Mouse (Mus musculus) bone marrow, adult 2 months (tissue): Measurements from ENCODE around the gene Gm15056. TPM values are rescaled to one million over a fixed set of nuclear protein-coding genes. Genes with fewer than 3 reads are reported as not detected.

ENCODE experiments used
- H3K27ac ChIP-seq: fragments of 200-500 bp; 2 replicates; pipeline ENCODE4 v1.5.1; 2012; ENCODE audit warnings: low read depth, mild to moderate bottlenecking, control low read depth, inconsistent platforms, low read length; ENCODE audit not compliant: control insufficient read depth, poor library complexity, insufficient read depth
- H3K4me1 ChIP-seq: fragments of 200-500 bp; 2 replicates; pipeline ENCODE4 v1.6.1; 2011; ENCODE audit warnings: low read length; ENCODE audit not compliant: control insufficient read depth, insufficient read depth
- H3K4me3 ChIP-seq: fragments of 200-500 bp; replicated peaks from 2 replicates; pipeline ENCODE3; 2011; ENCODE audit warnings: mild to moderate bottlenecking, low read depth, low read length, control low read depth; ENCODE audit not compliant: control insufficient read depth
- CTCF ChIP-seq: fragments of 200-500 bp; IDR thresholded peaks from 2 replicates; pipeline ENCODE4 v1.5.1; 2011; ENCODE audit warnings: low read length, control low read depth; ENCODE audit not compliant: control insufficient read depth, insufficient read depth
- POLR2A ChIP-seq: fragments of 200-500 bp; IDR thresholded peaks from 2 replicates; pipeline ENCODE4 v1.6.1; 2011; ENCODE audit warnings: low read depth, mild to moderate bottlenecking, control low read depth, low read length, borderline replicate concordance; ENCODE audit not compliant: control insufficient read depth
- WGBS: fragments of 180-500 bp; shearing (Covaris S2); methylation state at CpG from one replicate; pipeline ENCODE4 v1.1.7; 2018; 5-methylcytosine and 5-hydroxymethylcytosine counted together
- polyA plus RNA-seq: library from polyadenylated mRNA; stranded (reverse); fragments of >200 nt; gene quantifications from 2 replicates; pipeline ENCODE4 v1.2.4, GENCODE M21; 2011; ENCODE audit warnings: low replicate concordance; ENCODE audit not compliant: missing spikeins, insufficient read depth, insufficient read length

The Gm15056 gene
- not detected in 2 replicates for polyA plus RNA-seq

- TF ChIP-seq POLR2A: no peak
- no peak for TF ChIP-seq CTCF
- H3K27ac ChIP-seq: no peak within 1 kb of the TSS
- H3K4me3 ChIP-seq: no peak within 1 kb of the TSS
- H3K4me1 ChIP-seq: no peaks in the 10 kb centered on the region
- WGBS: 50% methylated on average over 2 of the region's 2 CpGs
Measured at GRCm38 (mm10) chr8:20902527-20902926, at the start of gene Gm15056. Gene Gm15056 (minus strand): TSS chr8:20902627.

- no peak within 1 kb of the TSS for H3K4me3 ChIP-seq
- 64% methylated on average over 3 of the region's 3 CpGs for WGBS
- TF ChIP-seq CTCF (no peak), POLR2A (no peak)
- H3K27ac ChIP-seq: no peak within 1 kb of the TSS
- H3K4me1 ChIP-seq: no peaks in the 10 kb centered on the region
Measured at GRCm38 (mm10) chr8:20944610-20945009, 42.2 kb upstream of the Gm15056 start, which contains the start of gene AY761185. Gene AY761185 (minus strand): TSS chr8:20944710.

GRCm38 (mm10) chr8:20921971-20922370 lies 19.5 kb upstream of the Gm15056 start, which contains the start of gene Gm6040:
Gene Gm6040 (minus strand): TSS chr8:20922071.
- WGBS: 70% methylated on average over 3 of the region's 3 CpGs
- no peaks in the 10 kb centered on the region for H3K4me1 ChIP-seq

GRCm38 (mm10) chr8:20912288-20912687 lies 9.9 kb upstream of the Gm15056 start:
- no peak for TF ChIP-seq CTCF
- no peak for TF ChIP-seq POLR2A
- H3K27ac ChIP-seq: no peak overlapping the region
- H3K4me1 ChIP-seq: no peaks in the 10 kb centered on the region
- H3K4me3 ChIP-seq: no peak overlapping the region
- 37% methylated on average over 1 of the region's 1 CpGs for WGBS

More at GRCm38 (mm10) chr8:20921971-20922370, 19.5 kb upstream of the Gm15056 start, which contains the start of gene Gm6040:
- Histone ChIP-seq H3K27ac (no peak within 1 kb of the TSS), H3K4me3 (no peak within 1 kb of the TSS)
- no peak for TF ChIP-seq POLR2A
- no peak for TF ChIP-seq CTCF

- no peaks in the 10 kb centered on the region for H3K4me1 ChIP-seq
- WGBS: 8% methylated on average over 2 of the region's 2 CpGs
- H3K27ac ChIP-seq: no peak overlapping the region
- no peak overlapping the region for H3K4me3 ChIP-seq
- TF ChIP-seq POLR2A: no peak
- no peak for TF ChIP-seq CTCF
Measured at GRCm38 (mm10) chr8:20908256-20908655, 5.8 kb upstream of the Gm15056 start.

GRCm38 (mm10) chr8:20907119-20907518 lies 4.7 kb upstream of the Gm15056 start:
- TF ChIP-seq POLR2A (no peak), CTCF (no peak)
- Histone ChIP-seq H3K27ac (no peak overlapping the region), H3K4me1 (no peaks in the 10 kb centered on the region), H3K4me3 (no peak overlapping the region)
- WGBS: 80% methylated on average over 2 of the region's 2 CpGs

- no peak within 1 kb of the TSS for H3K4me3 ChIP-seq
- no peak within 1 kb of the TSS for H3K27ac ChIP-seq
- TF ChIP-seq POLR2A (no peak), CTCF (no peak)
- 82% methylated on average over 2 of the region's 2 CpGs for WGBS
- H3K4me1 ChIP-seq: no peaks in the 10 kb centered on the region
Measured at GRCm38 (mm10) chr8:20892369-20892768, 10.1 kb downstream of the Gm15056 start, which contains the start of gene Defb33. Gene Defb33 (plus strand): TSS chr8:20892669.

GRCm38 (mm10) chr8:20874608-20875007 lies 27.8 kb downstream of the Gm15056 start:
- 47% methylated on average over 6 of the region's 6 CpGs for WGBS
- Histone ChIP-seq H3K4me1 (no peaks in the 10 kb centered on the region), H3K27ac (no peak overlapping the region), H3K4me3 (no peak overlapping the region)
- TF ChIP-seq CTCF: no peak
- TF ChIP-seq POLR2A: no peak

Other genes starting within 250 kb of the Gm15056 start
- gene Defb33, start 10.0 kb downstream of the Gm15056 start, polyA plus RNA-seq: not detected in 2 replicates
- not detected in 2 replicates for gene Gm6040, start 19.4 kb upstream of the Gm15056 start, polyA plus RNA-seq
- gene AY761185, start 42.1 kb upstream of the Gm15056 start, polyA plus RNA-seq: not detected in 2 replicates
- not detected in 2 replicates for gene Defa21, start 122.9 kb upstream of the Gm15056 start, polyA plus RNA-seq
- gene Defa23, start 152.4 kb upstream of the Gm15056 start, polyA plus RNA-seq: not detected in 2 replicates
- not detected in 2 replicates for gene Defa35, start 162.4 kb upstream of the Gm15056 start, polyA plus RNA-seq
- not detected in 2 replicates for gene Defa25, start 181.8 kb upstream of the Gm15056 start, polyA plus RNA-seq
- gene Gm14851, start 193.4 kb upstream of the Gm15056 start, polyA plus RNA-seq: not detected in 2 replicates
- gene Defa30, start 232.0 kb upstream of the Gm15056 start, polyA plus RNA-seq: not detected in 2 replicates